Mouse (Mus musculus) MEL (cell line): ENCODE data around the gene Wdr64. TPM values are rescaled to one million over a fixed set of nuclear protein-coding genes. Genes with fewer than 3 reads are reported as not detected.

Source experiments
- DNase-seq: peaks from one replicate; pipeline ENCODE4 v3.0.0; 2011; ENCODE audit warnings: low read depth, low spot score
- H3K27ac ChIP-seq: 2 replicates; pipeline ENCODE4 v1.5.1; 2012; ENCODE audit warnings: low read depth, mild to moderate bottlenecking, control low read depth, low read length, moderate library complexity; ENCODE audit not compliant: control insufficient read depth
- H3K27me3 ChIP-seq, 2 experiments: fragments of 150-350 bp in 1 of 2; sonication (generic) in 1 of 2; 2 replicates each; pipeline ENCODE4 v1.6.1; 2012; ENCODE audit warnings: low read length in 2 of 2, mild to moderate bottlenecking in 2 of 2, improper control_type of control experiment in 1 of 2, moderate library complexity in 1 of 2; ENCODE audit not compliant: insufficient read depth in 2 of 2, control insufficient read depth in 1 of 2
- H3K36me3 ChIP-seq, 2 experiments: 2 replicates each; pipeline ENCODE4 v1.6.1; 2012 to 2014; ENCODE audit warnings: low read length in 2 of 2, improper control_type of control experiment in 1 of 2, inconsistent platforms in 1 of 2, mild to moderate bottlenecking in 1 of 2; ENCODE audit not compliant: insufficient read depth in 2 of 2, control insufficient read depth in 1 of 2
- H3K4me1 ChIP-seq, 2 experiments: fragments of 150-350 bp in 1 of 2; sonication (generic) in 1 of 2; 2 replicates each; pipeline ENCODE4 v1.6.1; 2012; ENCODE audit warnings: low read length in 2 of 2, improper control_type of control experiment in 1 of 2, mild to moderate bottlenecking in 1 of 2; ENCODE audit not compliant: insufficient read depth in 2 of 2, control insufficient read depth in 1 of 2
- H3K4me3 ChIP-seq, 2 experiments: fragments of 150-350 bp in 1 of 2; sonication (generic) in 1 of 2; 2 replicates each; pipeline ENCODE4 v1.5.1; 2012; ENCODE audit warnings: low read depth in 2 of 2, low read length in 2 of 2, mild to moderate bottlenecking in 2 of 2, moderate library complexity in 2 of 2, control low read depth in 1 of 2, improper control_type of control experiment in 1 of 2; ENCODE audit not compliant: control insufficient read depth in 1 of 2, insufficient read depth in 1 of 2
- H3K79me2 ChIP-seq: 2 replicates; pipeline ENCODE4 v1.6.1; 2012; ENCODE audit warnings: mild to moderate bottlenecking, low read length, moderate library complexity; ENCODE audit not compliant: control insufficient read depth, poor library complexity, insufficient read depth
- H3K9ac ChIP-seq: 2 replicates; pipeline ENCODE4 v1.6.1; 2012; ENCODE audit warnings: low read depth, mild to moderate bottlenecking, control low read depth, low read length, moderate library complexity; ENCODE audit not compliant: control insufficient read depth, poor library complexity, severe bottlenecking
- H3K9me3 ChIP-seq: fragments of 150-350 bp; sonication (generic); replicated peaks from 2 replicates; pipeline ENCODE4 v1.6.1; 2012; ENCODE audit warnings: mild to moderate bottlenecking, low read length, improper control_type of control experiment, moderate library complexity; ENCODE audit not compliant: insufficient read depth
- CHD1 ChIP-seq: IDR thresholded peaks from 2 replicates; pipeline ENCODE4 v1.6.1; 2012; ENCODE audit warnings: low read depth, mild to moderate bottlenecking, inconsistent platforms, low read length, improper control_type of control experiment
- CHD2 ChIP-seq: IDR thresholded peaks from 2 replicates; pipeline ENCODE4 v1.6.1; 2011; ENCODE audit warnings: low read length, improper control_type of control experiment
- CTCF ChIP-seq, 3 experiments: IDR thresholded peaks in 2 of 3; conservative IDR thresholded peaks in 1 of 3; 2 replicates each; pipeline ENCODE4 v1.5.1; 2011 to 2012; ENCODE audit warnings: low read length in 3 of 3, low read depth in 2 of 3, mild to moderate bottlenecking in 2 of 3, improper control_type of control experiment in 1 of 3, inconsistent platforms in 1 of 3, mixed read lengths in 1 of 3, moderate library complexity in 1 of 3; ENCODE audit not compliant: control insufficient read depth in 1 of 3, insufficient read depth in 1 of 3, poor library complexity in 1 of 3, severe bottlenecking in 1 of 3
- E2F4 ChIP-seq: IDR thresholded peaks from 2 replicates; pipeline ENCODE4 v1.6.1; 2011; ENCODE audit warnings: low read depth, low read length, improper control_type of control experiment, borderline replicate concordance
- ELF1 ChIP-seq: IDR thresholded peaks from 2 replicates; pipeline ENCODE4 v1.6.1; 2014; ENCODE audit warnings: low read depth, mild to moderate bottlenecking, inconsistent platforms, low read length, improper control_type of control experiment, moderate library complexity
- ETS1 ChIP-seq: IDR thresholded peaks from 2 replicates; pipeline ENCODE4 v1.6.1; 2012; ENCODE audit warnings: low read depth, mild to moderate bottlenecking, inconsistent platforms, low read length, improper control_type of control experiment, moderate library complexity
- GABPA ChIP-seq: IDR thresholded peaks from 2 replicates; pipeline ENCODE4 v1.6.1; 2012; ENCODE audit warnings: low read depth, mild to moderate bottlenecking, inconsistent platforms, low read length, improper control_type of control experiment, moderate library complexity
- JUND ChIP-seq: IDR thresholded peaks from 2 replicates; pipeline ENCODE4 v1.6.1; 2011; ENCODE audit warnings: low read depth, mild to moderate bottlenecking, improper control_type of control experiment, low read length
- KAT2A ChIP-seq: conservative IDR thresholded peaks from 2 replicates; pipeline ENCODE4 v1.6.1; 2012; ENCODE audit warnings: low read depth, low read length, improper control_type of control experiment, inconsistent platforms
- MAFK ChIP-seq: IDR thresholded peaks from 2 replicates; pipeline ENCODE4 v1.6.1; 2011; ENCODE audit warnings: low read depth, mild to moderate bottlenecking, low read length, improper control_type of control experiment, borderline replicate concordance
- MAX ChIP-seq: IDR thresholded peaks from 2 replicates; pipeline ENCODE4 v1.6.1; 2011; ENCODE audit warnings: low read length, improper control_type of control experiment
- MAZ ChIP-seq: IDR thresholded peaks from 2 replicates; pipeline ENCODE4 v1.6.1; 2012; ENCODE audit warnings: low read depth, mild to moderate bottlenecking, inconsistent platforms, low read length, improper control_type of control experiment
- MEF2A ChIP-seq: IDR thresholded peaks from 2 replicates; pipeline ENCODE4 v1.6.1; 2014; ENCODE audit warnings: low read depth, mild to moderate bottlenecking, inconsistent platforms, low read length, improper control_type of control experiment; ENCODE audit not compliant: poor library complexity, insufficient replicate concordance, severe bottlenecking; ENCODE audit errors: extremely low read depth
- MYC ChIP-seq: IDR thresholded peaks from 2 replicates; pipeline ENCODE4 v1.6.1; 2011; ENCODE audit warnings: low read depth, mild to moderate bottlenecking, low read length, improper control_type of control experiment, moderate library complexity
- NRF1 ChIP-seq: IDR thresholded peaks from 2 replicates; pipeline ENCODE4 v1.6.1; 2014; ENCODE audit warnings: low read depth, mild to moderate bottlenecking, inconsistent platforms, low read length, improper control_type of control experiment, moderate library complexity; ENCODE audit not compliant: poor library complexity, insufficient read depth, severe bottlenecking
- POLR2AphosphoS2 ChIP-seq: IDR thresholded peaks from 2 replicates; pipeline ENCODE4 v1.6.1; 2011; ENCODE audit warnings: low read length, improper control_type of control experiment
- RCOR1 ChIP-seq: IDR thresholded peaks from 2 replicates; pipeline ENCODE4 v1.6.1; 2012; ENCODE audit warnings: low read depth, mild to moderate bottlenecking, inconsistent platforms, low read length, improper control_type of control experiment
- SIN3A ChIP-seq: IDR thresholded peaks from 2 replicates; pipeline ENCODE4 v1.6.1; 2012; ENCODE audit warnings: low read length, improper control_type of control experiment, inconsistent platforms
- SMC3 ChIP-seq: IDR thresholded peaks from 2 replicates; pipeline ENCODE4 v1.6.1; 2011; ENCODE audit warnings: low read depth, low read length, improper control_type of control experiment
- TBP ChIP-seq: IDR thresholded peaks from 2 replicates; pipeline ENCODE4 v1.8.0; 2011; ENCODE audit warnings: low read depth, low read length, improper control_type of control experiment
- TCF12 ChIP-seq: IDR thresholded peaks from 2 replicates; pipeline ENCODE4 v1.6.1; 2014; ENCODE audit warnings: low read depth, mild to moderate bottlenecking, inconsistent platforms, low read length, improper control_type of control experiment, moderate library complexity
- UBTF ChIP-seq: IDR thresholded peaks from 2 replicates; pipeline ENCODE4 v1.6.1; 2012; ENCODE audit warnings: low read depth, mild to moderate bottlenecking, inconsistent platforms, low read length, improper control_type of control experiment, moderate library complexity, borderline replicate concordance; ENCODE audit not compliant: insufficient read depth
- USF1 ChIP-seq: IDR thresholded peaks from 2 replicates; pipeline ENCODE4 v1.6.1; 2014; ENCODE audit warnings: low read depth, mild to moderate bottlenecking, inconsistent platforms, low read length, improper control_type of control experiment, moderate library complexity
- ZC3H11A ChIP-seq: IDR thresholded peaks from 2 replicates; pipeline ENCODE4 v1.6.1; 2012; ENCODE audit warnings: low read depth, mild to moderate bottlenecking, inconsistent platforms, low read length, improper control_type of control experiment
- ZKSCAN1 ChIP-seq: IDR thresholded peaks from 2 replicates; pipeline ENCODE4 v1.6.1; 2012; ENCODE audit warnings: low read depth, mild to moderate bottlenecking, inconsistent platforms, low read length, improper control_type of control experiment, moderate library complexity
- ZMIZ1 ChIP-seq: IDR thresholded peaks from 2 replicates; pipeline ENCODE4 v1.6.1; 2012; ENCODE audit warnings: low read depth, mild to moderate bottlenecking, inconsistent platforms, low read length, improper control_type of control experiment, moderate library complexity
- polyA plus RNA-seq, 2 experiments: library from polyadenylated mRNA; stranded (reverse) in 1 of 2; unstranded in 1 of 2; fragments of >175 nt in 1 of 2; fragments of >200 nt in 1 of 2; gene quantifications; 2 replicates each; pipeline versions ENCODE4 v1.2.1 to v1.2.4; 2012; ENCODE audit warnings: low replicate concordance in 2 of 2, low read depth in 1 of 2; ENCODE audit not compliant: insufficient read length in 2 of 2, insufficient read depth in 1 of 2, missing spikeins in 1 of 2
- total RNA-seq: library from RNA; depleted of rRNA; stranded (reverse); fragments of 300-350 nt; gene quantifications from 2 replicates; pipeline ENCODE4 v1.2.3, GENCODE M21; 2012

Gene Wdr64
- total and polyA plus RNA-seq, 3 experiments, result 0.31 TPM; not detected in 2

GRCm38 (mm10) chr1:175794668-175795067 lies 96.3 kb downstream of the Wdr64 start:
- TF ChIP-seq CHD2 (no peak), ZC3H11A (no peak), E2F4 (no peak), SIN3A (no peak), MEF2A (no peak), GABPA (no peak), MAZ (no peak), UBTF (no peak), USF1 (no peak), KAT2A (no peak), ETS1 (no peak), TCF12 (no peak), SMC3 (no peak), MYC (no peak), RCOR1 (no peak)
- TF ChIP-seq, all 39 proteins: peak for 0
- Histone ChIP-seq H3K36me3 (no peaks in the 10 kb centered on the region), H3K9me3 (no peaks in the 10 kb centered on the region), H3K9ac (no peak overlapping the region), H3K27me3 (no peaks in the 10 kb centered on the region; a peak in 1 of 4 replicates), H3K4me1 (no peaks in the 10 kb centered on the region), H3K27ac (no peak overlapping the region), H3K4me3 (no peak overlapping the region), H3K79me2 (no peaks in the 10 kb centered on the region)
- DNase-seq, result no peak

GRCm38 (mm10) chr1:175808356-175808755 lies 110.0 kb downstream of the Wdr64 start:
- no peaks in the 10 kb centered on the region for H3K27me3 ChIP-seq
- TF ChIP-seq ZMIZ1 (no peak), USF1 (no peak), MAX (no peak), TCF12 (no peak), E2F4 (no peak), SMC3 (no peak), NRF1 (no peak), POLR2AphosphoS2 (no peak), MYC (no peak), SIN3A (no peak), ZC3H11A (no peak), JUND (no peak), CTCF (IDR thresholded peaks at IDR 0.05 in 2 of 3, conservative IDR thresholded peaks at IDR 0.05 in 1 of 3; ENCODE audit: control insufficient read depth in 1 of 3, insufficient read depth in 1 of 3, low read depth in 2 of 3, low read length in 3 of 3, poor library complexity in 1 of 3, severe bottlenecking in 1 of 3) (no peak), ELF1 (no peak), ETS1 (no peak), MAFK (no peak), CHD1 (no peak), ZKSCAN1 (no peak), TBP (no peak)
- no peak overlapping the region for H3K27ac ChIP-seq
- no peaks in the 10 kb centered on the region for H3K79me2 ChIP-seq
- H3K4me1 ChIP-seq, result no peaks in the 10 kb centered on the region
- DNase-seq, result no peak
- no peak overlapping the region for H3K4me3 ChIP-seq
- H3K9ac ChIP-seq, result no peak overlapping the region
- no peaks in the 10 kb centered on the region for H3K36me3 ChIP-seq
- no peaks in the 10 kb centered on the region for H3K9me3 ChIP-seq
